Comparison of ENCODE assay signal across 8 mouse cellular contexts in genomic region chr11:19835221-19835745, GRCm38 (mm10).
DNase-seq lines count a peak whose midpoint lies in the region; ATAC-seq and TF ChIP-seq lines count a peak whose summit lies in the region.

No protein-coding gene starts in this region.

- no peak overlapping the region for H3K4me2 ChIP-seq in liver, embryonic 12.5 days
- H3K4me2 ChIP-seq in embryonic facial prominence, embryonic 11.5 days (ENCODE audit: low read depth, low read length), result no peak overlapping the region
- peak overlapping the region; percentile 13; the same call in 1 of the 2 replicates for H3K4me2 ChIP-seq in hindbrain, postnatal 0 days (ENCODE audit: low read depth, low read length)
- no peak overlapping the region for H3K4me2 ChIP-seq in limb, embryonic 15.5 days
- no peak overlapping the region for H3K4me2 ChIP-seq in stomach, postnatal 0 days (replicated peaks; ENCODE audit: low read depth)

- H3K27me3 ChIP-seq in liver, embryonic 12.5 days (replicated peaks), result no peaks in the 10 kb centered on the region
- H3K27me3 ChIP-seq in embryonic facial prominence, embryonic 11.5 days (ENCODE audit: control insufficient read depth, insufficient read depth, low read length), result no peaks in the 10 kb centered on the region
- no peaks in the 10 kb centered on the region for H3K27me3 ChIP-seq in hindbrain, postnatal 0 days (ENCODE audit: insufficient read depth, low read length)
- H3K27me3 ChIP-seq in limb, embryonic 15.5 days, result no peaks in the 10 kb centered on the region
- no peaks in the 10 kb centered on the region for H3K27me3 ChIP-seq in stomach, postnatal 0 days (ENCODE audit: control insufficient read depth, insufficient read depth, low read length)

- no peak for DNase-seq in liver
- peak; percentile 65 for DNase-seq in embryonic facial prominence, embryonic 11.5 days (ENCODE audit: low spot score)
- DNase-seq in hindbrain, postnatal 0 days (ENCODE audit: low spot score), result peak; percentile 73
- no peak for DNase-seq in stomach, postnatal 0 days (ENCODE audit: low spot score)
- DNase-seq in urinary bladder, postnatal 10 days (ENCODE audit: low spot score), result no peak
- no peak for DNase-seq in lung, postnatal 36 days

- no peak overlapping the region for H3K4me3 ChIP-seq in liver, embryonic 12.5 days
- no peak overlapping the region for H3K4me3 ChIP-seq in embryonic facial prominence, embryonic 11.5 days (ENCODE audit: low read depth, low read length)
- no peak overlapping the region for H3K4me3 ChIP-seq in hindbrain, postnatal 0 days (ENCODE audit: low read length)
- H3K4me3 ChIP-seq in limb, embryonic 15.5 days, result no peak overlapping the region
- H3K4me3 ChIP-seq in stomach, postnatal 0 days (ENCODE audit: low read depth, low read length), result no peak overlapping the region

- WGBS in liver, embryonic 12.5 days (ENCODE audit: insufficient replicate concordance), result 42% methylated on average over 6 of the region's 6 CpGs
- WGBS in embryonic facial prominence, embryonic 11.5 days, result 44% methylated on average over 6 of the region's 6 CpGs
- 12% methylated on average over 6 of the region's 6 CpGs for WGBS in hindbrain, postnatal 0 days
- 29% methylated on average over 6 of the region's 6 CpGs for WGBS in limb, embryonic 15.5 days
- WGBS in stomach, postnatal 0 days, result 32% methylated on average over 6 of the region's 6 CpGs

- no peaks in the 10 kb centered on the region for H3K36me3 ChIP-seq in liver, embryonic 12.5 days
- no peaks in the 10 kb centered on the region for H3K36me3 ChIP-seq in embryonic facial prominence, embryonic 11.5 days (replicated peaks; ENCODE audit: control insufficient read depth, insufficient read depth, low read depth, low read length)
- no peaks in the 10 kb centered on the region for H3K36me3 ChIP-seq in hindbrain, postnatal 0 days (ENCODE audit: insufficient read depth, low read length)
- H3K36me3 ChIP-seq in limb, embryonic 15.5 days, result no peaks in the 10 kb centered on the region
- no peaks in the 10 kb centered on the region for H3K36me3 ChIP-seq in stomach, postnatal 0 days (ENCODE audit: control insufficient read depth, insufficient read depth, low read length)

- TF ChIP-seq EP300 in stomach, postnatal 0 days (optimal IDR thresholded peaks at IDR 0.05), result no peak

- H3K4me1 ChIP-seq in liver, embryonic 12.5 days, result no peaks in the 10 kb centered on the region
- H3K4me1 ChIP-seq in embryonic facial prominence, embryonic 11.5 days (ENCODE audit: control insufficient read depth, insufficient read depth, low read length), result no peaks in the 10 kb centered on the region
- H3K4me1 ChIP-seq in hindbrain, postnatal 0 days (ENCODE audit: insufficient read depth, low read length), result peaks cover 5% of the 10 kb centered on the region; the same call in 1 of the 2 replicates
- H3K4me1 ChIP-seq in limb, embryonic 15.5 days, result peaks cover 12% of the 10 kb centered on the region
- H3K4me1 ChIP-seq in stomach, postnatal 0 days (replicated peaks; ENCODE audit: control insufficient read depth, insufficient read depth), result no peaks in the 10 kb centered on the region

- H3K9me3 ChIP-seq in liver, embryonic 12.5 days (replicated peaks), result no peaks in the 10 kb centered on the region
- H3K9me3 ChIP-seq in embryonic facial prominence, embryonic 11.5 days (replicated peaks; ENCODE audit: control insufficient read depth, low read length), result no peaks in the 10 kb centered on the region
- H3K9me3 ChIP-seq in hindbrain, postnatal 0 days (ENCODE audit: low read length), result no peaks in the 10 kb centered on the region
- H3K9me3 ChIP-seq in limb, embryonic 15.5 days, result no peaks in the 10 kb centered on the region
- H3K9me3 ChIP-seq in stomach, postnatal 0 days (ENCODE audit: control insufficient read depth, low read length), result no peaks in the 10 kb centered on the region

- H3K9ac ChIP-seq in liver, embryonic 12.5 days, result no peak overlapping the region
- H3K9ac ChIP-seq in embryonic facial prominence, embryonic 11.5 days (replicated peaks; ENCODE audit: low read length), result no peak overlapping the region; the same call in 1 of the 2 replicates
- no peak overlapping the region for H3K9ac ChIP-seq in hindbrain, postnatal 0 days (replicated peaks; ENCODE audit: low read length)
- H3K9ac ChIP-seq in limb, embryonic 15.5 days, result no peak overlapping the region
- no peak overlapping the region for H3K9ac ChIP-seq in stomach, postnatal 0 days (ENCODE audit: low read length)

- peak; percentile 63 for TF ChIP-seq CTCF in hindbrain, postnatal 0 days (IDR thresholded peaks at IDR 0.05; ENCODE audit: low read depth)
- peak; percentile 61 for TF ChIP-seq CTCF in stomach, postnatal 0 days (IDR thresholded peaks at IDR 0.05; ENCODE audit: low read depth)

- ATAC-seq in liver, embryonic 12.5 days, result 0 out of 2 replicates have a peak, but pooled peaks have one; percentile 37
- peak; percentile 61 for ATAC-seq in embryonic facial prominence, embryonic 11.5 days (replicated peaks; ENCODE audit: insufficient number of reproducible peaks, low FRiP score, low TSS enrichment, low read depth)
- ATAC-seq in hindbrain, postnatal 0 days, result peak; percentile 91
- ATAC-seq in limb, embryonic 15.5 days (ENCODE audit: insufficient number of reproducible peaks, low FRiP score, low TSS enrichment, low read depth), result no peak
- ATAC-seq in stomach, postnatal 0 days (ENCODE audit: low FRiP score, low TSS enrichment), result peak; percentile 73; the same call in 1 of the 2 replicates

- no peak overlapping the region for H3K27ac ChIP-seq in liver, embryonic 12.5 days
- H3K27ac ChIP-seq in embryonic facial prominence, embryonic 11.5 days (replicated peaks; ENCODE audit: low read depth, low read length), result no peak overlapping the region
- H3K27ac ChIP-seq in hindbrain, postnatal 0 days, result peak overlapping the region; percentile 41; the same call in 1 of the 2 replicates
- H3K27ac ChIP-seq in limb, embryonic 15.5 days, result peak overlapping the region; percentile 54; the same call in 1 of the 2 replicates
- H3K27ac ChIP-seq in stomach, postnatal 0 days (replicated peaks), result peak overlapping the region; percentile 61

Comparison
In these comparisons a context has a peak if more than half of its experiments do, and no peak if none do; other contexts are left out.
1. H3K27ac ChIP-seq: peak in hindbrain, postnatal 0 days (single experiment), limb, embryonic 15.5 days (single experiment) and stomach, postnatal 0 days (single experiment); none in liver, embryonic 12.5 days (single experiment) and embryonic facial prominence, embryonic 11.5 days (single experiment).
2. DNase-seq: peak in embryonic facial prominence, embryonic 11.5 days (single experiment) and hindbrain, postnatal 0 days (single experiment); none in liver (single experiment), stomach, postnatal 0 days (single experiment), urinary bladder, postnatal 10 days (single experiment) and lung, postnatal 36 days (single experiment).